Mouse (Mus musculus) cerebellum, adult 2 months (tissue): ENCODE measurements around the gene Sox18.

ENCODE experiments used
- CTCF ChIP-seq: fragments of 200-500 bp; IDR thresholded peaks from 2 replicates; pipeline ENCODE4 v1.5.1; 2011; ENCODE audit warnings: low read depth, mild to moderate bottlenecking, control low read depth, low read length, moderate library complexity, borderline replicate concordance; ENCODE audit not compliant: insufficient read depth
- POLR2A ChIP-seq: fragments of 200-500 bp; IDR thresholded peaks from 2 replicates; pipeline ENCODE4 v1.6.1; 2011; ENCODE audit warnings: low read length, control low read depth, borderline replicate concordance; ENCODE audit not compliant: insufficient read depth

GRCm38 (mm10) chr2:181679951-181680715 is 8.7 kb upstream of the Sox18 start, which contains the start of gene Tcea2:
- peak; percentile 49; the same call in 1 of the 2 replicates for TF ChIP-seq POLR2A
- TF ChIP-seq CTCF: no peak
